Mouse (Mus musculus) left cerebral cortex, postnatal 25 days (tissue): ENCODE measurements at regions not wholly inside any gene's neighbourhood (a gene's known extent, or its start where the extent isn't known, plus 50 kb on each side); places are given as distances from the start of the nearest gene placed in this dataset.

Experiments used
- DNase-seq, 2 experiments: peaks; one replicate each; pipeline ENCODE4 v3.0.0; 2022; ENCODE audit warnings: low spot score in 2 of 2, mixed read lengths in 1 of 2
- intact Hi-C: fragments of 180-260 bp; cut with DNase I; formaldehyde crosslinking; loops from one replicate; pipeline ENCODE4 v1.15.1; 2025

DNA sequence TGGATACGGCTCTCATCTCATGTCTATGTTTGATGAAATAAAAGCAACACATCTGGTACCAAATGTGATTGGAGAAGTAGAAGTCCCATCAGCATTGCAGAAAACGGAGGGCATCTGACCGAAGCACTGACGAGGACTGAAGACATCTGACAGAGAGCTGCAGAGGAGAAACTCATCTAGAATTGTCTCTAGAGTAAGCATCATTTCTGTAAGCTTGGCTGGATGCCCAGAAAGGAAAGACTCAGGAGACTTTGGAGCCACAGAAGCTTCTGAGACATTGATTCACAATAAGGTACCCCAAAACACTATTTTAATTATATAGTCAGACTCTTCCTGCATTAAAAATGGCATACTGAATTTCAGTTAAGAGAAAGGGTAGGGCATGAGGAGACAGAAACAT lies 326.6 kb downstream of the Gm597 start:
- DNase-seq = peak; percentile 16 to 43
- intact Hi-C loops = no loop called here

DNA sequence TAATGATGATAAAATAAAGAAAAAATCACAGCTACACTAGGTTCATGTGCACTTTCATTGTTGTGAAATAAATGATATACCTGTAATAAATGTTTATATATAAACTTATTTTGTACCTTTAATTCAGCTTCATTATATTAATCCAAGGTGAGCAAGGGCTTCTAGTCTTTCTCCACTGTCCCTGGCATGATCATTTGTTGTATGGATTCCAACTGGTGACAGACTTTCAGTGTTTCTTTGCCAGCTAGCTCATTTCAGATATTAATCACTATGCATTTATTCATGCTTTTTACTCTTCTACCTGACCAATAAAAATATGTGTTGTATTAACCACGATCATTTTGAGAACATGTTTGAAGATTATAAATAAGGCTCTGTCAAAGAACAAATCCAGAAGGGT lies 354.7 kb downstream of the Gm597 start:
- intact Hi-C loops = no loop called here
- no peak for DNase-seq
